Mouse (Mus musculus) lung, embryonic 14.5 days (tissue): Measurements from ENCODE around the gene Rac1. TPM values are rescaled to one million over a fixed set of nuclear protein-coding genes. Genes with fewer than 3 reads are reported as not detected.

Experiments used
- ATAC-seq: fragments of 200-750 bp; cut with Nextera tagmentation; 2 replicates; pipeline ENCODE4 v1.8.0; 2017; ENCODE audit warnings: mild to moderate bottlenecking, moderate TSS enrichment, moderate library complexity; ENCODE audit not compliant: insufficient read depth
- DNase-seq: peaks from one replicate; pipeline ENCODE4 v3.0.0-alpha.2; 2015
- H3K27ac ChIP-seq: fragments of 300-500 bp; sonication (generic); 2 replicates; pipeline ENCODE4 v1.5.1; 2014; ENCODE audit warnings: low read depth, mild to moderate bottlenecking, moderate library complexity
- H3K27me3 ChIP-seq: fragments of 300-500 bp; sonication (generic); 2 replicates; pipeline ENCODE4 v1.6.1; 2014; ENCODE audit warnings: low read length, control low read depth; ENCODE audit not compliant: insufficient read depth
- H3K36me3 ChIP-seq: fragments of 300-500 bp; sonication (generic); 2 replicates; pipeline ENCODE4 v1.6.1; 2014; ENCODE audit warnings: control low read depth; ENCODE audit not compliant: insufficient read depth
- H3K4me1 ChIP-seq: fragments of 300-500 bp; sonication (generic); 2 replicates; pipeline ENCODE4 v1.6.1; 2014; ENCODE audit warnings: antibody characterized with exemption, control low read depth; ENCODE audit not compliant: insufficient read depth
- H3K4me2 ChIP-seq: fragments of 300-500 bp; sonication (generic); 2 replicates; pipeline ENCODE4 v1.6.1; 2014; ENCODE audit warnings: mild to moderate bottlenecking
- H3K4me3 ChIP-seq: fragments of 300-500 bp; sonication (generic); 2 replicates; pipeline ENCODE4 v1.5.1; 2014; ENCODE audit warnings: low read depth, low read length
- H3K9ac ChIP-seq: fragments of 300-500 bp; sonication (generic); 2 replicates; pipeline ENCODE4 v1.6.1; 2014
- H3K9me3 ChIP-seq: fragments of 300-500 bp; sonication (generic); 2 replicates; pipeline ENCODE4 v1.6.1; 2016; ENCODE audit warnings: low read depth, low read length, control low read depth
- CTCF ChIP-seq: IDR thresholded peaks from 2 replicates; pipeline ENCODE4 v1.5.1; 2016; ENCODE audit warnings: antibody characterized with exemption, low read depth
- WGBS: fragments of 180-500 bp; shearing (Covaris S2); extraction: QIAGEN DNeasy Blood & Tissue Kit; methylation state at CpG from one replicate; pipeline ENCODE4 v1.1.7; 2014; 5-methylcytosine and 5-hydroxymethylcytosine counted together
- polyA plus RNA-seq: library from polyadenylated mRNA; unstranded; fragments of >200 nt; fragmentation: Nextera tagmentation; extraction: Ambion mirVana; gene quantifications from 2 replicates; pipeline ENCODE4 v1.2.1, GENCODE M21; 2014

Rac1 gene
- polyA plus RNA-seq, 1 experiment from 2014 or later: 588 TPM

DNA sequence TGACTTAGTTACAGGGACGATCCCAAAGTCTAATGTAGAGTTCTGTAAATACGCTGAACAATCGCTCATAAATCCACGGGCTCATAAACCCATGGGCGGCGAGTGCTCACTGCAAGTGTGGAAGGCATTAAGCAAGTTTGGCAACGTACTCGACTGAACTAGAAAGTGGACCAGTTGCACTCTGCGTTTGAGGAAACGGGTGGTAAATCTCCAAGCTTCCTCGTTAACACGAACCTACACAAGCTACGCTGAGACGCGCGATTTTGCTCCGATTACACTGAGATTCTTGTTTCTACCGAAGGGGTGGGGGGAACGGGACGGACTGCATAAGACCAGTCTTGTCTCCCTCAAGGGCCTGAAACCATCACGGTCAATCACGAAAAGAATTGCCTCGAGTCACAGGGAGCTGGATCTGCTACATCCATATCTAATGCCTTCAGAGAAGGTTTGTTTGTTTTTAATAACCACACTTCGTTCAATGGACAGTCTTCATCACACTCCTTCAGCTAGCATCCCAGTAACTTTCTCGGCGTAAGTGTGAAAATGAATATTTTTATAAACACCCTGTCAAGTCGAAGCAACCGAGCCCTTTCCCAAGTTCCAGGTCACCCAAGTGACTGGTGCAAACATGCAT is 1.0 kb downstream of the Rac1 start:
- DNase-seq (peak; percentile 75), ATAC-seq (no peak)
- H3K4me1 ChIP-seq: peaks cover 21% of the 10 kb centered on the region

DNA sequence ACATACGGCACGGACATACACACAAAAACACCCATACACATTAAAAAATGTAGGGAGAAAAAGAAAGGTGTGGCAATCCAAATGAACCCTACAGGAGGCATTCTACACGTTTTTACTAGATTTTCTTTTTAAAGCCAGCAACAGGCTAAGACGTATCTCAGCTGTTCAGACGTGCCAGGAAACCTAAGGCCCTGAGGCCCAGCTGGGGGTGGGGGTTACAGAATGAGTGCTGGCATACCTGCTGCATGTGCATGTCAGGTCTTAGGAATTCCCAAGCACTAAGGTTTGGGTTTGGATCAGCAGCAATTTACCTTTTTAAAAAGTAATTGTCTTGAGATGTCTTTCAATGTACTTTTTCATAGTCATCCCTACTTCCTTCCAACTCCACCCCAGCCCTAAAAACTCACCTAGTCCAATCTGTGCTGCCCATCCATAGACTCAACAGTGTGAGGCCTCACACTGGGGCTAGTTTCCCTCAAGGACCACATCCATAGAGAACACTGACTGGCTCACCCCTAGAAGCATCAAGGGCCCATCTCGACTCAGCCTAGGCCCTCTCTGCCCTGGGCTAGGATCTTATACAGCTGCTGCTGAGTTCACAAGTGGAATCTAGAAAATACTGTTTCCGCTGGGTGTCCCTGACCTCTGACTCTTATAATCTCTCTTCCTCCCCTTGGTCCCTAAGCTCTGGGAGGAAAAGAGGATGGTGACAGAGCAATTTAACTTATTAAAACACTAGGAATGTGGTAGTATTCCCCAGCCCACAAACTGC is 2.2 kb downstream of the Rac1 start:
- H3K4me2 ChIP-seq: peak overlapping the region; percentile 91
- ATAC-seq: no peak
- peaks cover 21% of the 10 kb centered on the region for H3K4me1 ChIP-seq
- no peaks in the 10 kb centered on the region; the same call in 1 of the 2 replicates for H3K36me3 ChIP-seq
- H3K27ac ChIP-seq: no peak overlapping the region
- TF ChIP-seq CTCF: no peak
- 40% methylated on average over 7 of the region's 7 CpGs for WGBS
- DNase-seq: no peak
- H3K4me3 ChIP-seq: peak overlapping the region; percentile 99
- H3K9me3 ChIP-seq: no peaks in the 10 kb centered on the region
- H3K27me3 ChIP-seq: no peaks in the 10 kb centered on the region
- peak overlapping the region; percentile 99 for H3K9ac ChIP-seq

More for the DNA sequence above, 1.0 kb downstream of the Rac1 start:
- Histone ChIP-seq H3K9me3 (no peaks in the 10 kb centered on the region), H3K27ac (peak overlapping the region; percentile 99), H3K4me3 (peak overlapping the region; percentile 99), H3K4me2 (peak overlapping the region; percentile 91), H3K36me3 (no peaks in the 10 kb centered on the region; the same call in 1 of the 2 replicates), H3K27me3 (no peaks in the 10 kb centered on the region), H3K9ac (peak overlapping the region; percentile 99)
- WGBS: under 1% methylated on average over 28 of the region's 28 CpGs
- no peak for TF ChIP-seq CTCF

DNA sequence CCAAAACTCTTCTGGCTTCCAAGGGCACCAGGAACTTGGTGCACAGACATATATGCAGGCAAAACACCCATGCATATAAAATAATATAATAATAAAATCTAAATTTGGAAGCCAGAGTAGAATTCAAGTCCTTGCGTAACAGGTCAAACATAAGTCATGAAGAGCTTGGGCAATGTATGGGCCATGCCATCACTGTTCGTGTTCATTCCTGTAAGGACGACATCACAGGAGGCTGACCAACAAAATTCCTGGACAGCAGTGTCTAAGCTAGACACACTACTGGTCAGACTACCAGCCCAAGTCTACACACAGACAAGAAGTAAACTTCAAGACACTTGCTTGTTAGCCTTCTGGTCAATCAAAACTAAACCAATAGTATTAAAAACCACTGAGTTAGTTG is 5.0 kb downstream of the Rac1 start:
- no peaks in the 10 kb centered on the region for H3K9me3 ChIP-seq
- H3K36me3 ChIP-seq: peaks cover 3% of the 10 kb centered on the region; the same call in 1 of the 2 replicates

DNA sequence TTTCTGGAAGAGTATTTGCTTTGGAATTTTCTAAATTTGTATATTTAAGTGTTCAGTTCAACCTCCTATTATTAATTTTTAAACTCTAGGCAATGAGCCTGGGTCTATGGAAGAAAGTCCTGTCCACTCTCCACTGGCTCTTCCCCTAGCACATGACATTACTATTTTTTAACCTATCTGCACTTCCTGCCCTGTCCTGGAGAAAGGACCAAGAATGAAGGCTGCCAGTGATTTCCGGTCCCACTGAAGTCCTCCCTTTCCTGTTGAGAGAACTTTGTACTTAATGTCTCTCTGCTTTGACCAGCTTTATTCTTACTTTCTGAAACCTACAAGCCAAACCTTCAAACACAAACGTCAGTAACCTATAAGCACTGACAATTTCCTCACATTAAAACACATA is 7.4 kb downstream of the Rac1 start:
- H3K27ac ChIP-seq: no peak overlapping the region
- no peak for DNase-seq

More for the DNA sequence above, 5.0 kb downstream of the Rac1 start:
- Histone ChIP-seq H3K4me3 (no peak overlapping the region), H3K4me1 (peaks cover 22% of the 10 kb centered on the region), H3K4me2 (no peak overlapping the region), H3K27ac (no peak overlapping the region), H3K27me3 (no peaks in the 10 kb centered on the region), H3K9ac (no peak overlapping the region)
- TF ChIP-seq CTCF: no peak
- DNase-seq (no peak), ATAC-seq (no peak)
- WGBS: 77% methylated on average over 3 of the region's 3 CpGs

DNA sequence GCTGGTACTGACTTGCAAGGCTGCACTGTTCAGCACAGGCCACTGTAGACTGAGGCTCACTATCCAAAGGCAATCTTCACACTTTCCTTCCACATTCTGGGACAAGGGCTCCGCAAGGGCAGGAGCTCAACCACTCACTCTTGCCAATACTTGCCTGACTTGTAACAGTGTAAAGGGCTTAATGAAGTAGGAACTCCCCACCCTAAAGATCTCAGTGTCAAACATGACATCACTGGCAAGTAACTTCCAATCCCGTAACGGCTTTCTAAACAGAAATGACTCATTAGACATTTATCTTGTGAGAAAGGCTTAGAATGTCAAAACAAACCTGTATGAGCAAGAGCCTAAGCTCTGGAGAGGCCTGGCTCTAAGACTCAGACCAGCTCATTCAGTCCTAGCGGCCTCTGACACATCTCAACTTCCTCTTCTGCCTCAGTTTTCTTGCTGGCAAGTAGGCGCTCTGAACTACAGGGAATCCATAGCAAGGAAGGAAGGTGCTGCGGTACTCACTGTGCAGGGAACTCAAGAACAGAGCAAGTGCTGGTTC is 9.7 kb downstream of the Rac1 start:
- H3K4me2 ChIP-seq: no peak overlapping the region
- no peaks in the 10 kb centered on the region for H3K27me3 ChIP-seq
- 0 out of 2 replicates have a peak, but pooled peaks cover 4% of the 10 kb centered on the region for H3K4me1 ChIP-seq
- DNase-seq: peak; percentile 38
- ATAC-seq: peak; percentile 39; the same call in 1 of the 2 replicates
- no peak overlapping the region for H3K9ac ChIP-seq
- no peaks in the 10 kb centered on the region for H3K9me3 ChIP-seq
- H3K36me3 ChIP-seq: peaks cover 46% of the 10 kb centered on the region
- WGBS: 47% methylated on average over 6 of the region's 6 CpGs
- H3K27ac ChIP-seq: no peak overlapping the region
- no peak overlapping the region for H3K4me3 ChIP-seq
- no peak for TF ChIP-seq CTCF

More for the DNA sequence above, 7.4 kb downstream of the Rac1 start:
- no peaks in the 10 kb centered on the region for H3K9me3 ChIP-seq
- H3K36me3 ChIP-seq: peaks cover 23% of the 10 kb centered on the region
- TF ChIP-seq CTCF: no peak
- peak overlapping the region; percentile 18; the same call in 1 of the 2 replicates for H3K4me2 ChIP-seq
- 67% methylated on average over 2 of the region's 2 CpGs for WGBS
- H3K9ac ChIP-seq: no peak overlapping the region
- ATAC-seq: no peak
- H3K4me3 ChIP-seq: no peak overlapping the region
- H3K27me3 ChIP-seq: no peaks in the 10 kb centered on the region
- peaks cover 12% of the 10 kb centered on the region; the same call in 1 of the 2 replicates for H3K4me1 ChIP-seq

DNA sequence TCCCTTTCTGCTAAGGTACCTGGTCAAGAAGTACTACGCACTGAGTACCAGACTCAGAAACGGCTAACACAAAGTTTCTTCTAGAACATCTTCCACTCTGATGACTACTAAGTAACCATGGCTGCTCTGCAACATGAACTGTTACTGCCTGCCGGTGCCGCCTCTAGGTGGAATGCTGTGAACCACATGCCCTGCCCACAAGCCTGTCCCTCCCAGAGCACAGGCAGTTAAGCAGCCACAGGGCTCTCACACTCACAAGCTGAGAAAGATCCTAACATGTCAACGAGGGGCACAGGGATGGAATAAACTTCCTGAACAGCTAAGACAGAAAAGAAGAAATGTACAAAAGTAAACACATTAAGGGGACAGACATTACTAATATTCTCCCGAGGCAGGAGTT is 10.4 kb downstream of the Rac1 start:
- no peaks in the 10 kb centered on the region for H3K27me3 ChIP-seq
- DNase-seq (no peak), ATAC-seq (no peak)
- H3K27ac ChIP-seq: no peak overlapping the region
- no peak for TF ChIP-seq CTCF
- peaks cover 51% of the 10 kb centered on the region for H3K36me3 ChIP-seq
- no peak overlapping the region for H3K9ac ChIP-seq
- H3K4me1 ChIP-seq: 0 out of 2 replicates have a peak, but pooled peaks cover 4% of the 10 kb centered on the region
- H3K4me2 ChIP-seq: no peak overlapping the region
- H3K9me3 ChIP-seq: no peaks in the 10 kb centered on the region
- 52% methylated on average over 6 of the region's 6 CpGs for WGBS
- no peak overlapping the region for H3K4me3 ChIP-seq

DNA sequence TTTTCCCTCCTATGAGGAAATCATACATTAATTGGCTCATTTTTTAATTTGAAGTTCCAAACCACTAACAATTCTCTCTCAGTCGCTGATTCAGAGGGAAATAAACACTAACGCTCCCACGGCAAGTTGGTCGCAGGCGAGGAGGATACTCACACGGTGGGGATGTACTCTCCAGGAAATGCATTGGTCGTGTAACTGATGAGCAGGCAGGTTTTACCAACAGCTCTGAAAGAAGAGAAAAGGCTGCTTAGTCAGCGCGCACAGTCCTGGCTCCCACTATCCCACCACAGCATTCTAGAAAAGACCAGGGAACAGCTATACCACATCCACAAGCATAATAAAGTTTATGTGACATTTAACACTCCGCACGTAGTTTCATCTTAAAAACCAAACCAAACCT is 10.8 kb downstream of the Rac1 start:
- Histone ChIP-seq H3K4me2 (no peak overlapping the region), H3K9me3 (no peaks in the 10 kb centered on the region), H3K36me3 (peaks cover 55% of the 10 kb centered on the region), H3K4me1 (0 out of 2 replicates have a peak, but pooled peaks cover 4% of the 10 kb centered on the region), H3K27me3 (no peaks in the 10 kb centered on the region), H3K4me3 (no peak overlapping the region), H3K9ac (no peak overlapping the region), H3K27ac (no peak overlapping the region)
- TF ChIP-seq CTCF: no peak
- DNase-seq: no peak
- no peak for ATAC-seq
- 80% methylated on average over 11 of the region's 11 CpGs for WGBS
